Mouse (Mus musculus): ENCODE measurements around the gene Tnfrsf12a. TPM values are rescaled to one million over a fixed set of nuclear protein-coding genes. Genes with fewer than 3 reads are reported as not detected.

Tnfrsf12a gene
- total RNA-seq, 2 experiments from 2014 or later, result 6.1 TPM; not detected in 1

DNA sequence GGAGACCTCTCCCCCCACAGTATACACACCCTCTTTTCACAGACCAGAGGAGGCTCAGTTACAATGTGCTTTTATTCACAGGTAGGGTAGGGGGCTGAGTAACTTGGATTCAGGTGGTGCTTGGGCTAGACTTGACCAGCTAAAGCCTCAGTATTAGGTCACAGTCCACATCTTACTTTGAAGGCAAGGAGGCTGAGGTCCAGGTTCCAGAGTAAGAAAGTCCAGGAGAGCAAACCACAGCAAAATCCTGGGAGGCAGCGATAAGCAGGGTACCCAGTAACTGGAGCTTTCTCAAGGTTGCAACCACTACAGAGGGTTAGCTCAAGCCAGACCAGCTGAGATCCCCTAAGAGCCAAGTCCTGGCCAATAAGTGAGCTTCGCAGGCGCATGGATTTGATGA is 5.3 kb upstream of the Tnfrsf12a start:
- no peak for ATAC-seq (replicated peaks; ENCODE audit: low FRiP score, poor library complexity, severe bottlenecking)

DNA sequence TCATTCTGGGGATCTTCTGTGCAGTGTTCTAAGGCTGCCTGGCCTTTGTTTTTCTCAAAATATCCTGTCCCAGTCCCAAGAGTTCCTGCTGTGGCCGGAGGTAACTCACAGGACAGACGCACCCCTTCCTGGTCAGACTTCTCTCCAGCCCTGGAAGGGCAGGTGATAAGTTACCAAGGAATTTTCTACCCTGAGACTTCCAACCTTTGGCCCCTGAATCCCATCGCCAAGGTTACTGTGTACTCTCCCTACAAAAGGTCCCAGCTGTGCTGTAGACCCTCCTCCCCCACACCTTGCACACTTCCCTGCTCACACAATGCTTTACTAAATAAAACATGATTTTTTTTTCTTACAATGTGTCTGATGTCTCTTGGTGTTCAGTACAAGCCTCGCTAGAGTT is 4.8 kb upstream of the Tnfrsf12a start:
- ATAC-seq (replicated peaks; ENCODE audit: low FRiP score, poor library complexity, severe bottlenecking), result no peak

DNA sequence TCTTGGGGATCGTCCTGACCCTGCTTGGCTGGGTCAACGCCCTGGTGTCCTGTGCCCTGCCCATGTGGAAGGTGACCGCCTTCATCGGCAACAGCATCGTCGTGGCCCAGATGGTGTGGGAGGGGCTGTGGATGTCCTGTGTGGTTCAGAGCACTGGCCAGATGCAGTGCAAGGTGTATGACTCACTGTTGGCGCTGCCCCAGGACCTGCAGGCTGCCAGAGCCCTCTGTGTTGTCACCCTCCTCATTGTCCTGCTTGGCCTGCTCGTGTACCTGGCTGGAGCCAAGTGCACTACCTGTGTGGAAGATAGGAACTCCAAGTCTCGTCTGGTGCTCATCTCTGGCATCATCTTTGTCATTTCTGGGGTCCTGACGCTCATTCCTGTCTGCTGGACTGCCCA is 3.8 kb upstream of the Tnfrsf12a start:
- no peak for ATAC-seq (replicated peaks; ENCODE audit: low FRiP score, poor library complexity, severe bottlenecking)

DNA sequence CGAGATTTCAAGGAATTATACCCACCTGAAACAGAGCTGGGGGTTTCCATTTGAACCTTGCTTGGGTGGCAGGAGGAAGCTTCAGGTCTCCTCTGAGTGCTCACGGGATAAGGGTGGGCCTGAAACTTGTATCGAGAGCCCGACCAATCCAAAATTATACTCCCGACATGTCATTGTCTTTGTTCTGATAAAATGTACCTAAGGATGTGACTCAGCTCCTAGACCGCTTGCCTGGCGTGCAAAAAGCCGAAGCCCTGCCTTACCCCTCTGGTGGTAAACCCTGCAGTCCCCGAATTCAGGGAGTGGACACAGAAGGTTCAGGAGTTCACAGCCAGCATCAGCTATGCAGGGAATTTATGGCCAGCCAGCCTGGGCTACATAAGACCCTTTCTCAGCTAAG is 3.1 kb upstream of the Tnfrsf12a start:
- ATAC-seq (replicated peaks; ENCODE audit: low FRiP score, poor library complexity, severe bottlenecking), result no peak

DNA sequence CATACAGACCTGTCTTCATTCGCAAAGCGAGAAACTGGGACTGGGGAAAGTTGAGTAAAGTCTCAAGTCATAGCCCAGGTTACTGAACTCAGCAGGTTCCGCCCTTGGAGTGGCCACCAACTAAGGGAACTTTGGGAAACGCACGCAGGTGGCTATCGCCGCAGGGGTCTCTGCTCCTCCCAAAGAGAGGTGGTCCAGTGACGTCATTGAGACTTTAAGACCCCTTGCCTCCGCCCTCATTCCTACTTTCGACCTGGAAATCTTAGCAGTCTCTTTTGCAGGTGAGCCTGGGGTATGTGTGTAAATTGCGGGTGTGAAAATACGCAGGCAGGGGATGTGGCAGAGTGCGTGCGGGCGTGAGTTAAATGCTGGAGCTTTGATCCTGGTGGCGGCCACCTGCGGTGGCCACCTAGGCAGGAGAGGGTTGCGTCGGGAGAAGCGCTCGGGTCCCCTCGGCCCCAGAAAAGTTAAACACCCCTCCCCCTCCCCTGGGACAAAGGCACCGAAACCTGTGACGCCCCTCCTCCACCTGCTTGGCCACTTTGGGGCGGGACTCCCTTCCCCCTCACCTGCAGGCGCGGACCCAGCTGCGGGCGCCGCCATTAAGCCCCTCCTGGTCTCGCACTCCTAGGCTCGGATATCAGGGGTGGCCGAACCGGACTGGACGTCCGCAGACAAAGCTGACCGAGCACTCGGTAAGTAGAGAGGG is 2.0 kb upstream of the Tnfrsf12a start, which contains the start of gene Cldn6:
TSS of gene Cldn6 (plus strand) at position 123 of the 709 bp plus-strand sequence.
- no peak for ATAC-seq (replicated peaks; ENCODE audit: low FRiP score, poor library complexity, severe bottlenecking)

DNA sequence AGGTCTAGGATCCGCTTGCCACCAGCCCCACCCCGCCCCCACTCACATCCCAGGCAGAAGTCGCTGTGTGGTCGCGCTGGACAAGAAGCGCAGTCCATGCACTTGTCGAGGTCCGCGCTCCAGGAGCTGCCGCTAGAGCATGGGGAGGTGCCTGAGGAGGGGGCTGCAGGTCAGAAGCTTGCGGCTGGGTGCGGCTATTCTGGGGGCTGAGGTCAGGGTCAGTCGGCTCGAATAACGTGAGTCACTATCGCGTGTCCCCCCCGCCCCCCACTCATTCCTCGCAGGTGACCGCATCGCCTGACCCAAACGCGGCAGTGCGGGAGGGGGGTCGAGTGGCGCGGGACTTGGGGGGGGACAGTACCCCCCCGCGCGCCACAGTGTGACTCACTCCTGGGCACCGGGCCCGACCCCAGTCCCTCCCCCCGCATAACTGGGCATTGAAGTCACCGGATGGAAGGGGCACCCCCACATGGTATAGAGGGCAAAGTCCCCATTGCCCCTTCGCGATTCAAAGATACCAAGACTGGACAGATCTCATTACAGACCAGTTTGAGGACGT is 716 bp downstream of the Tnfrsf12a start:
- no peak for ATAC-seq (replicated peaks; ENCODE audit: low FRiP score, poor library complexity, severe bottlenecking)

DNA sequence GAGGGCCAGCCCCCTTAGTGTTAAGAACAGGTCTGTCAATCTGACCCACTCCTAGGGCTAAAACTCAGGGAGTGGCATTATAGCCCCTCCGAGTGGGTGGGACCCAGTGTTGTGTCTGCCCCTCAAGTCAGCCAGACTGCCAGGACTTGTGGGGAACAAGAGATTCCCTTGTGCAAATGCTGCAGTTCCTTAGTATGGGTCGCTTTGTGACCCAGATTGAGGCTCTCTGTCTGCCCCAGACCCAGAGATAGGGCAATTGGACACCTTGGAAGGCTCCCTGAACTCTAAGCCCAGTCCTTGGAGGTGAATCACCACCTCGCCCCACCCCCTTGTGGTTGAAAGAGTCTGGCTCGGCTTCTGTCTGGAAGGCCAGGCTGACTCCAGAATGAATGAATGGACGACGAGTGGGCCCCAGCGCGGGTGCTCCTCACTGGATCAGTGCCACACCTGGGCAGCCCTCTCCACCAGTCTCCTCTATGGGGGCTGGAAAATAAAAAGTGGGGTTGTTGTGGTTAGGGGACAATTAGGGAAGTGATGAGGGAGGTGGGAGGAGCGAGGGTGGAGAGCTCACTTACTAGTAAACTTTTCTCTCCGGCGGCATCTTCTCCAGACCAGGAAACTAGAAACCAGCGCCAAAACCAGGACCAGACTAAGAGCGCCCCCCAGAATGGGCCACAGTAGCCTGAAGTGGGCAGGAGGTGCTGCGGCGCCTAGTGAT is 1.5 kb downstream of the Tnfrsf12a start:
- ATAC-seq (replicated peaks; ENCODE audit: low FRiP score, poor library complexity, severe bottlenecking), result no peak

DNA sequence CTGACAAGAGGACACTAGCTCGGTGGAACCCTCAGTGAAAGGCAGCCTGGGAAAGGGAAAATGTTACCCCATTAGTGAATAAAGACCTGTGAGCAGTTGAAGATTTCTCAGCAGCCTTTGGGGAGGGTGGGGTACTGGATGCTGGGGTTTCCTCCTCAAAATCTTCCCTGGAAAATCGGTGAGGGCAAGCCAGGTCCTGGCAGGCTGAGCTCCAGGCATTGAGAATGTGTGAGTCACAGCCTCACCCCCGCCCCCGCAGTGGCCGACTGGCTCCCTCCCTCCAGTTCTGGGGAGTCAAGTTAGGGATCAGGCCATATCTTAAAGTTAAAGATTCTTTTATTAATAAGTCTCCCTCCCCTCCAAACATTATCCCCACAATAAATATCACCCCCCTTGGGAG is 2.1 kb downstream of the Tnfrsf12a start:
- ATAC-seq (replicated peaks; ENCODE audit: low FRiP score, poor library complexity, severe bottlenecking), result no peak

DNA sequence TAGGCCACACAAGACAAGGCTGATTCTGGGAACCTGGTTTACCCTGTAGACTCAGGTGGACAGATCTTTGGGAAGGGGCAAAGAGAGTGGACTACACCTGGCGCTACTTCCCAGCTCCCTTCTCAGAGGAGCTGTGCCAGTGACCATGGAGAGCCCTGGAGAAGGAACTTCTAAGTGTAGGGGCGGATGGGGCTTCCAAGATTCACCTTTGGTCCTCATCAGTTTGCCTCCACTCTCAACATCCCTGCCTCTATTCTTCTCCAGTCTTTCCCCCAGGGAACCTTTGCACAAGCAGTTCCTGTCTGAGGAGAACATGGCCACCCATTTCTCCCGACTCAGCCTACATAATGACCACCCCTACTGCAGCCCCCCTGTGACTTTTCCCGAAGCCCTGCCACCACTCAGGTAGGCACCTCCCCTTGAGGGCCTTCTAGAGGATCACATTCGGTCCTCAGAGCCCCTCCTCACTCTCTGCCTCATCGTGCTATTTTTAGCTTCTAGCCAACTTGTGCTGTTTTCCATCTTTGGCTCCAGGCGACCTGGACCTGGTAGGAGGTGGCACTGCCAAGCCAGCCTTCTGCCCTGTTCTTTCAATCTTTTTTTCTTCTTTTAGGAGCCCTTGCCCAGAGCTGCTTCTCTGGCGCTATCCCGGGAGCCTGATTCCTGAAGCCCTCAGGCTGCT is 2.9 kb downstream of the Tnfrsf12a start:
- ATAC-seq (replicated peaks; ENCODE audit: low FRiP score, poor library complexity, severe bottlenecking), result no peak

DNA sequence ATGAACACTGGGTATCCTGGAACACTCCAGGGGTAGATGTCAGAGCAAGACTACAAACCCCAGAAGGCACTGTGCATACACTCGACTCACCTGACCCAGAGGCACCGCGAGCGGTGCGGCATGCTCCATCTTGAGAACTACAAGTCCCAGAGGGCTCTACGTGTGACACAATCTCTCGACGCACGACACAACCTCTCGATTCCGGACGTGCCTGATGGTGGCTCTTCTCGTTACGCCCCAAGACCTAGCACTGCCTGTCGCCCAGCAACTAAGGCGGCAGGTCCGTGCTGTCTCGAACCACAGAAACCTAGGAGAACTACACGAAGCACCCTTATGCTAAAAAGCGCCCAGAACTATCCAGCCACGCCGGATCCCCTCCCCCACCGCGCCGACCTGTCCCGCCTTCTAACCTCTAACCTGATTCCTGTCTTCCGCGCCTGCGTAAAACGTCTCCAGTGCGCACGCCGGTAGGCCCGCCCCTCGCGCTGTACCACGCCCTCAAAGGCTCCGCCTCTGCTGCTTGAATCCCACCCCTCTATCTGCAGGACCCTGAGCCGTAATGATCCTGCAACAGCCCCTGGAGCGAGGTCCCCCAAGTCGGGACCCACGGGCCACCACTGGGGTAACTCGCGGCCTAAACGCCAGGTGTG is 3.7 kb downstream of the Tnfrsf12a start, which contains the start of the genes Hcfc1r1 and Thoc6:
TSS of gene Hcfc1r1 (plus strand) at position 173 of the 650 bp plus-strand sequence.
TSS of gene Thoc6 (minus strand) at position 459 of the 650 bp plus-strand sequence.
- ATAC-seq (replicated peaks; ENCODE audit: low FRiP score, poor library complexity, severe bottlenecking), result peak; percentile 90

DNA sequence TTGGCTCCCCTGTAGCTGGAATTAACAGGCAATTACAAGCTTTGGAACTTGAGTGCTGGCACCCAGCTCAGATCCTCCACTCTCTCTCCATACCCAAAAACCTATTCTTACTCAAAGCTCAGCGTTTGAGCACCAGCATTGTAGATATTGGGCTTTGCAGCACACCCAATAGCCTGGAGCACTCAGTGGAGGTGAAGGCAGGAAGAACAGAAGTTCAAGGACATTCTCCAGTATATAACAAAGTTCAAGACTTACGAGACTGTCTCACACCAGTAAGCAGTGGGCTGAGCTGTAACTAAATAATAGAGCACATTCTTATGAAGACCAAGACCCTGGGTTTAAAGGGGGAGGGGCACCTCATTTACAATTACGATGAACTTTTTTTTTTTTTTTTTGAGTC is 4.5 kb downstream of the Tnfrsf12a start:
- ATAC-seq (replicated peaks; ENCODE audit: low FRiP score, poor library complexity, severe bottlenecking), result no peak

DNA sequence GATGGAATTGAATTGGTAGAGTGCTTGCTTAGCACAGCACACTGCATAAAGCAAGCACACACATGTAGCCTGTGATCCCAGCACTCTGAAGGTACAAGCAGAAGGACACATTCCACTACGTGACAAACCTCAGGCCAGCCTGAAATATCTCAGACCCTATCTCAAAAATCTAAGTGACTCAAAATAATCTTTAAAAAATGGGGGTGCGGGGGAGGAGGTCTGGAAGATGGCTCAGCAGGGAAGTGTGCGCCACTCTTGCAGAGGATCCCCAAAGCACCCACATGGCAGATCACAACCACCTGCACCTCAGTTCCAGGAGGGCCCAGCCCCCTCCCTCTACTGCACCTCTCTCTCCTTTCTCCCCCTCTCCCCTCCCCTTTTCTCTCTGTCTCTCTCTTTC is 5.7 kb downstream of the Tnfrsf12a start:
- ATAC-seq (replicated peaks; ENCODE audit: low FRiP score, poor library complexity, severe bottlenecking), result no peak

DNA sequence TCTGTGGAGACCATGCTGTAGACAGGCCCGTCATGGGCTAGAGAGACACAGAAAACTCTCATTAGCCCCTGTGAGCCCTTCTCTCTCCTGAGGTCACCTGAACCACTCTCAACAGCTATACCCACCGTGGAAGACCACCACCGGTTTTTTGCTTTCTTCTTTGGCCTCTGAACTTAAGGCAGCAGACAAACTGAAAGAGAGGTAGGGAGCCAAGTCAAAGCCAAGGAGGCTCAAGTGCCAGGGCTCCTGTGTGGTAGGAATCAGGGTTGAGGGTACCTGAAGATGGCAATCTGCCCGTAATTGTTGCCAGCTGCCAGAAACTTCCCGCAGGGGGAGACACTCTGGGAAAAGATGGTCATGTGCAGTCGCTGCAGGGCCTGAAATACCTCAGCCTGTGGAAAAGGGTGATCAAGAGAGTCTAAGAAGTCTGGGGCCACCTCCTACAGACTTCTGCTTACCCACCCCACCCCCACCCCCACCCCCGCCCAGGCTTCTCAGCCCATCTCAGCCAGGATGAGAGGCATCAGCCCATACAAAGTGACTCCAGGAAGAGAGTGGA is 6.7 kb downstream of the Tnfrsf12a start:
- ATAC-seq (replicated peaks; ENCODE audit: low FRiP score, poor library complexity, severe bottlenecking), result no peak

DNA sequence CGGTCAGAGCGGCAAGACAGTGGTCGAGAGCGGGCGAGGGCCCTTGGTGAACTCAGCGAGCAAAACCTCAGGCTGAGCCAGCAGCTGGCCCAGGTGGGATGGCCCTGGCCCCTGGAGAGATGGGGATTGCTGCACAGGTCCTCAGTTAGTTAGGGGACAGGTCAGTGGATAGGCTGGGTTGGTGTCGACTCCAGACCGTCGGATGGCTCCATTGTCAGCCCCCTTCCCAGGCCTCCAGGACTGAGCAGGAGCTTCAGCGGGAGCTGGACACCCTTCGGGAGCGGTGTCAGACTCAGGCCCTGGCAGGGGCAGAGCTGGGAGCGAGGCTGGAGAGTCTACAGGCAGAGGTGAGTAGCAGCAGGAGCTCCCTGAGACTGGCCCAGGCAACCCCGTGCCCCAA is 11.8 kb downstream of the Tnfrsf12a start:
- ATAC-seq (replicated peaks; ENCODE audit: low FRiP score, poor library complexity, severe bottlenecking), result no peak

DNA sequence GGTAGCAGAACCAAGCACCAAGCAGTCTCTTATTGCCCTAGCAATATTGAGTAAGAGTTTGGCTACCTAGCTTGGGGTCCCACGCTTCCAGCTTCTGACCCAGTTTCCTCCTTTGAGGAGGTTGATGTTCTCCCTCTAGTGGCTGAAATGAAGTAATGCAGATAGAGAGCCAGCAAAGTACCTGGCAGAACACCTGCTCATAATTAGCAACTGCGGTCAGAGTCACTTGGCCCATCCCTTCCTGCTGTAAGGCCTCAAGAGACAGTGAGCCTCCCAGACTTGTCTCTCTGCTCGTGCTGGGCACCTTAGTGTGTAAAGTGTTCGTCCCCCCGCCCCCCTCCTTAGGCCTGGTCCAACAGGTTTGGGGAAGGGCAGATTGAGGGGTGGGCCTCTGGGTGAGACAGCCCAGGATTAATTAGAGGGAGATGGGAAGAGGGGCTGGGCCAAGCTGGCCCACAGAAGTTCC is 12.7 kb downstream of the Tnfrsf12a start:
- peak; percentile 25; the same call in 1 of the 2 replicates for ATAC-seq (replicated peaks; ENCODE audit: low FRiP score, poor library complexity, severe bottlenecking)

DNA sequence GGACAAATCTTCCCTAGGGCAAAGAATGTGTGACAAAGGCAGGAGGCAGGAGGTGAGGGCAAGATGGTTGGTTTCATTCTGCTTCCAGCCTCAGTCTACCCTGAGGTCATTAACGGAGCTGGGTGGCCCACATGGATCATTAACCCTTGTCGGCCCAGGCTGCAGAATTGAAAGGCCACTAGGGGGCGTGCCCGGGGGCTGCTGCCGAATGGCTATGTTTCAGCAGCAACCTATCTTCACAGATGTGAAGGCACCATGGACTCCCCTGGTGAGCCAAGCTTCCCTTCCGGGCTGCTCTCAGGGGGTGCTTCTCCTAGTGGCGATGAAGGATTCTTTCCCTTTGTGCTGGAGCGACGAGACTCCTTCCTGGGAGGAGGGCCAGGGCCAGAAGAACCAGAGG is 15.7 kb downstream of the Tnfrsf12a start:
- no peak for ATAC-seq (replicated peaks; ENCODE audit: low FRiP score, poor library complexity, severe bottlenecking)

DNA sequence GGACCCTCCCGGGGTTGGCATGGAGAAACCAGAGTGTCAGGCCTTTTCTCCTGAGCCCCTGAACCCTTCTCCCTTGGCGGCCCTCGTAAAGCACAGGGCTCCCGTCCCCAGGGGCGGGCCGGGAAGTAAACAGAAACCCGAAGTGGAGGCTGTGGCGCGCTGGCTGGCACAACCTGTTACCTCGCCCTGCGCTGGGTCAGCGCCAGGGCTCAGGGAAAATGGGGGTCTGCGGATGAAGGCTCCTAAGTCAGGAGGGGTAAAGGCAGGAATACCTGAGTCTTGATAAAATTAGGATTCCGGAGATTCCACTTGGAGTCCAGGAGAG is 16.4 kb downstream of the Tnfrsf12a start:
- ATAC-seq (replicated peaks; ENCODE audit: low FRiP score, poor library complexity, severe bottlenecking), result no peak

DNA sequence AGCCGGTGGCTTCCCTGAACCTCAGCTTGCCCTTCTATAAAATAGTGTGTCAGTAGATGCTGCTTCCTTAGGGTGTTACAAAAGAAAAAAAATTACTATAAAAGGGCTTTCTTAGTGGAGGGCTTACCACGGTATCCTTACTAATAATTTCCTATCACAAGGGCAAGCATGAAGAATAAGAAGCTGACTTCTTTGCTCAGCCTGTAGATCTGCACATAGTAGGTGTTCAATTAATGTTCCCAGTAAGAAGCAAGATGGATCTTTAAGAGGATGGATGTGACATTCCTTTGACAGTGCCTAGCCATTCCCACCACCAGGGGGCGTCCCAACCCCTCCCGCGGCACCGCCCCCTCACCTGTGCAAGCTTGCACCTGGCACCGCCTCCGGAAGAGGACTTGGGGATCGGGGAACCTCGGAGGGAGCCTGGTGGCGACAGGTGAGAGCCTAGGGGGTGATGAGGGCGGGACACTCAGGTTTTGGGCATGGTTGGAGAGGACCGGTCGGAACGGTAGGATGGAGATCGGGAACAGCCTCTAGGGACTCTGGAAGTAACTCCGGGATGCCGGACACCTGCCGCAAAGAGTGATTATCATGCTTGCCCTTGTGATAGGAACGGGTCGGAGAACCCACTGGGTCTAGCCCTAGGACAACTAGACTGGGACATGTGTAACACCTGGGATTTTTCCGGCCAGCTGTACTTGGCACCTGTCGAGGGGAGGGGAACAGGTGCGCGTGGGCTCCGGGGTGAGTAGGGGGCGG is 17.0 kb downstream of the Tnfrsf12a start, which contains the start of gene Bicdl2:
TSS of gene Bicdl2 (plus strand) at position 390 of the 759 bp plus-strand sequence.
- no peak for ATAC-seq (replicated peaks; ENCODE audit: low FRiP score, poor library complexity, severe bottlenecking)

DNA sequence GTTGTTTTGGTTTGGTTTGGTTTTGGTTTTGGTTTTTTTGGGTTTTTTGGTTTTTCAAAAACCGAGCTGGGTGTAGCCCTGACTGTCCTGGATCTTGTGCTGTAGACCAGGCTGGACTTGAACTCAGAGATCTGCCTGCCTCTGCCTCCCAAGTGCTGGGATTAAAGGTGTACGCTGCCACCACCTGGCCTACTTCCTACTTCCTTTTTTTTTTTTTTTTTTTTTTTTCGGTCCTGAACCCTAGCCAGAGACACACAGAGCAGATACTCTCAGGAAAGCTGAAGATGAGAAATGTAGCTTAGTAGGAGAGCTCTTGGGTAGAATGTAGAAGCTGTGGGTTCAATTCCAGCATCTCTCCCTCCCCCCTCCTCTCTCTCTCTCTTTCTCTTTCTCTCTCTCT is 18.8 kb downstream of the Tnfrsf12a start:
- ATAC-seq (replicated peaks; ENCODE audit: low FRiP score, poor library complexity, severe bottlenecking), result no peak
